Mouse (Mus musculus): ENCODE results near the gene Nenf. TPM values are rescaled to one million over a fixed set of nuclear protein-coding genes. Genes with fewer than 3 reads are reported as not detected.

Nenf gene
- total and polyA plus RNA-seq, 2 experiments, result 24.3 to 31.5 TPM

DNA sequence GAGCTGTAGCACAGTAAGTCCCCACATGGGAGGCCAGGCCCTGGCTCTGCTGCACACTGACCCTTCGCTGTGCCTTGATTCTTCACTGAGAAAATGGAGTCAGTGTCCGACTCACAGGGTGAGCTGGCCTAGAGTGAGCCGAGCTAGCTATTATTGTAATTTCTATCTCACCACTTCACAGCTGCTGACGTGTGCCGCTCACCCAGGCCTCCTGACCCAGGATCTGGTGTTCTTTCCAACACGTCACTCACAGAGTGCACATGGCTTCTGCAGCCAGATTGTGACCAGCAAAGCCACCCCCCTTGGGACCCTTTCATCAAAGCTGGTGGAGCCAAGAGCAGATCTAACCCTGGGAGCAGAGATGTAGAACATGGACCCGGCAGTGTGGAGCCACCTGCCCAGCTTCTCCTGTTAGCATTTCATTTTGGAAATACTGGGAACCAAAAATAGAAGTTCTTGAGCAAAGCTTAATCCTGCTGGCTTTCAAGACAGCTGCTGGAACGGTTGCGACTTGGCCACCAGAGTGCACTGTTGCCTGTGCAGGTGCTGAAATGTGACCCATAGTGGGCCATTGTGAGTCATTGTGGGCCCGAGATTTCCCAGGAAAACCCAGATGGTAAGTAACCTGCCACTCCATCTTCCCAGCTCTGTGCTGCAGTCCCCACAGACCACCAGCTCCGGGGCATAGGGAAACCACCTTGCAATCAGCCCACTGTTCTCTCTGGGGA is 18.6 kb downstream of the Nenf start:
- H3K4me1 ChIP-seq (ENCODE audit: control insufficient read depth, insufficient read depth, low read length), result no peaks in the 10 kb centered on the region
- no peaks in the 10 kb centered on the region for H3K79me2 ChIP-seq (ENCODE audit: control insufficient read depth, insufficient read depth, low read length)
- no peak overlapping the region for H3K9ac ChIP-seq (ENCODE audit: low read depth, low read length)
- H3K36me3 ChIP-seq (ENCODE audit: control insufficient read depth, insufficient read depth, low read length), result no peaks in the 10 kb centered on the region
- no peaks in the 10 kb centered on the region for H3K27me3 ChIP-seq (ENCODE audit: control insufficient read depth, insufficient read depth, low read length)
- TF ChIP-seq CTCF (IDR thresholded peaks at IDR 0.05; ENCODE audit: low read depth, low read length) (peak; percentile 65), POLR2A (IDR thresholded peaks at IDR 0.05; ENCODE audit: extremely low read depth, insufficient read depth, low read length) (no peak)
- peak; percentile 9 for DNase-seq (ENCODE audit: extremely low read depth, low read depth, low spot score)
- 67% methylated on average over 11 of the region's 11 CpGs for WGBS
- no peak overlapping the region for H3K27ac ChIP-seq (replicated peaks; ENCODE audit: insufficient read depth, low read depth, low read length)
- no peak overlapping the region for H3K4me3 ChIP-seq (ENCODE audit: insufficient read depth, low read depth, low read length)

DNA sequence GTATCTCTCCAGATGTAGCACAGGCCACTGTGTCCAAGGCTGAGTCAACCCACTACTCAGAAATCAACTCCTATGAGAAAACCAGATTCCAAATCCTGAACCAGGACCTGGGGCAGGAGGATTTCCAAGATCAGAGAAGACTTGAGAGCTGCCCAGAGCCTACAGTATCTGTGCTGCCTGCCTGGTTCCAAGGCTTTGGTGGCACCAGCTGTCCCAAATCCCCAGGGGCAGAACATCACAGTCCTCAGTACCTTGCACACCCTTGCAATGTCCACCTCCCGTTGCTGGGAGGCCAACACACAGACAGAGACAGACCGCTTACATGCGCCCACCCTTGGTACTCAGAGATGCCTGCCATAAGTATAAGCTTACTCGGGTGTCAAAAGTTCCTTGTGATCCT is 19.7 kb downstream of the Nenf start:
- H3K27ac ChIP-seq (replicated peaks; ENCODE audit: insufficient read depth, low read depth, low read length), result no peak overlapping the region
- no peaks in the 10 kb centered on the region for H3K4me1 ChIP-seq (ENCODE audit: control insufficient read depth, insufficient read depth, low read length)
- TF ChIP-seq CTCF (IDR thresholded peaks at IDR 0.05; ENCODE audit: low read depth, low read length) (no peak), POLR2A (IDR thresholded peaks at IDR 0.05; ENCODE audit: extremely low read depth, insufficient read depth, low read length) (no peak)
- no peak overlapping the region for H3K9ac ChIP-seq (ENCODE audit: low read depth, low read length)
- DNase-seq (ENCODE audit: extremely low read depth, low read depth, low spot score), result no peak
- H3K27me3 ChIP-seq (ENCODE audit: control insufficient read depth, insufficient read depth, low read length), result no peaks in the 10 kb centered on the region
- no peak overlapping the region for H3K4me3 ChIP-seq (ENCODE audit: insufficient read depth, low read depth, low read length)
- H3K79me2 ChIP-seq (ENCODE audit: control insufficient read depth, insufficient read depth, low read length), result no peaks in the 10 kb centered on the region
- 86% methylated on average over 4 of the region's 4 CpGs for WGBS
- H3K36me3 ChIP-seq (ENCODE audit: control insufficient read depth, insufficient read depth, low read length), result no peaks in the 10 kb centered on the region

DNA sequence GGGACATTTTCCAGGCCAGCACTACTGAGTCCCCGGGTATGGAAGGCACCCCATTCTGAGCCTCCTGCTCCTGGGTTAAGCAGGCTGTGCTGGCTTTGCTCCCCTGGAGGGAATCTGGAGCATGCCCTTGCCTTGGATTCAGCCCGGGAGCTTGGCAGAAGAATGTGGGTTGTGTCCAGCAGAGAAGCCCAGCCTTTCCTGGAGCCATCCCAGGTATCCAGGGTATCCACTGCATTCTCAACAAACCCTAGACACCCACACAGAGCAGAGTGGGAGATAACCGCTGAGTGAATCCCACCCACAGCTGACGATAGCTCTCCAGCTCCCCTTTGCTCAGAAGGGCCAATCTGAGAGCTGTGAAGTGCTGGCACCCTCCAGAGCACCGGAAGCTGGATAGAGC is 21.5 kb downstream of the Nenf start:
- no peak for TF ChIP-seq CTCF (IDR thresholded peaks at IDR 0.05; ENCODE audit: low read depth, low read length)
- TF ChIP-seq POLR2A (IDR thresholded peaks at IDR 0.05; ENCODE audit: extremely low read depth, insufficient read depth, low read length), result no peak
- H3K79me2 ChIP-seq (ENCODE audit: control insufficient read depth, insufficient read depth, low read length), result no peaks in the 10 kb centered on the region
- 60% methylated on average over 5 of the region's 5 CpGs for WGBS
- H3K36me3 ChIP-seq (ENCODE audit: control insufficient read depth, insufficient read depth, low read length), result no peaks in the 10 kb centered on the region
- H3K4me1 ChIP-seq (ENCODE audit: control insufficient read depth, insufficient read depth, low read length), result no peaks in the 10 kb centered on the region
- no peak for DNase-seq (ENCODE audit: extremely low read depth, low read depth, low spot score)
- H3K27me3 ChIP-seq (ENCODE audit: control insufficient read depth, insufficient read depth, low read length), result no peaks in the 10 kb centered on the region
- no peak overlapping the region for H3K4me3 ChIP-seq (ENCODE audit: insufficient read depth, low read depth, low read length)
- no peak overlapping the region for H3K9ac ChIP-seq (ENCODE audit: low read depth, low read length)
- no peak overlapping the region for H3K27ac ChIP-seq (replicated peaks; ENCODE audit: insufficient read depth, low read depth, low read length)

DNA sequence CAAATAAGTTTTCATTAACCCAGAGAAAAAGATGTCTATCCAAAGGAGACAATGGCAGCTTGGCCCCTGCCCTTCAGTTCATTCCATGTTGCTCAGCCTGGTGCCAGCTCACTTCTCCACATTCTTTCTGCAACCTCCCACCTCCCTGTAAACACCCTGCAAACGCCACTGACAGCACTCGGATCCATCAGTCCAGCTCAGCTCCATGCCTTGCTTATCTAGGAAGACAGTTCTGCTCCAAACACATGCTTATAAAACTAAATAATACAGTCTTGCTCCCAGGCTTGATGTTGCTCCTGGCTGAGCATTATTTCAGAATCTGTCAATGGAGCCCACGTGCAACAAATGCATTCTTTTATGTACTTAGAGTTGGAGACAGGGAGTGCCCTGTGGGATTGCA is 22.2 kb downstream of the Nenf start:
- Histone ChIP-seq H3K36me3 (ENCODE audit: control insufficient read depth, insufficient read depth, low read length) (no peaks in the 10 kb centered on the region), H3K9ac (ENCODE audit: low read depth, low read length) (no peak overlapping the region), H3K27me3 (ENCODE audit: control insufficient read depth, insufficient read depth, low read length) (no peaks in the 10 kb centered on the region), H3K79me2 (ENCODE audit: control insufficient read depth, insufficient read depth, low read length) (no peaks in the 10 kb centered on the region), H3K27ac (replicated peaks; ENCODE audit: insufficient read depth, low read depth, low read length) (no peak overlapping the region), H3K4me1 (ENCODE audit: control insufficient read depth, insufficient read depth, low read length) (no peaks in the 10 kb centered on the region), H3K4me3 (ENCODE audit: insufficient read depth, low read depth, low read length) (no peak overlapping the region)
- no peak for DNase-seq (ENCODE audit: extremely low read depth, low read depth, low spot score)
- WGBS, result 47% methylated on average over 3 of the region's 3 CpGs
- TF ChIP-seq POLR2A (IDR thresholded peaks at IDR 0.05; ENCODE audit: extremely low read depth, insufficient read depth, low read length) (no peak), CTCF (IDR thresholded peaks at IDR 0.05; ENCODE audit: low read depth, low read length) (no peak)

DNA sequence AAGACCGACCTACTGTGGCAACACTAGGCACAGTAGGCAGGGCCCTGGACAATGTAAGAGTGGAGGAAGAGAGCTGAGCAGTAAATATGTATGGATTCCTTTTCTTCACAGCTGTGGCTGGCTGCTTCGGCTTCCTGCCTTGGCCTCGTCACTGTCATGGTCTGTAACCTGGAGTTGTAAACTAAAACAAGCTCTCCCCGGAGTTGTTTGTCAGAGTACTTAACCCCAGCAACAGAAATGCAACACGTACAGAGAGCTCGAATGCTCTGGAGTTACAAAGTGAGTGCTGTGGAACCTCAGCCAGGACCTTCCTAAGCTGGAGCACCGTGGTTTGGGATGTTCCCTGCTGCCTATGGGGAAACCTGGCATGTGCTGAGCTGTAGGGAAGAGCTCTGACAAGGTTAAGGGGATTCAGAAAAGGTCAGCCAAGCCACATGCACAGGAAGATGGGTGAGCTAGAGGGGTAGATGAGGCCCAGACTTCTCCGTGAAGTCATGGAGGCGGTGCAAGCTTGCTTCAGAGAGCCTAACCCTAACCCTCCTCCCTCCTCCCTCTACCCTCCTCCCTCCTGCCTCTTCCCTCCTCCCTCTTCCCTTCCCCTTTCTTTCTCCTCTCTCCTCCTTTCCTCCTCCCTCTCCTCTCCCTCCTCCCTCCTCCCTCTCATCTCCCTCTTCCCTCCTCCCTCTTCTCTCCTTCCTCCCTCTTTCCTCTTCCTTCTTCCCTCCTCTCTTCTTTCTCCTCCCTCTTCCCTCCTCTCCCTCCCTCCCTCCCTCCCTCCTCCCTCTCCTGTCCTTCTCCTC is 23.8 kb downstream of the Nenf start:
- Histone ChIP-seq H3K4me1 (ENCODE audit: control insufficient read depth, insufficient read depth, low read length) (no peaks in the 10 kb centered on the region), H3K27ac (replicated peaks; ENCODE audit: insufficient read depth, low read depth, low read length) (no peak overlapping the region), H3K36me3 (ENCODE audit: control insufficient read depth, insufficient read depth, low read length) (no peaks in the 10 kb centered on the region), H3K27me3 (ENCODE audit: control insufficient read depth, insufficient read depth, low read length) (no peaks in the 10 kb centered on the region), H3K4me3 (ENCODE audit: insufficient read depth, low read depth, low read length) (no peak overlapping the region), H3K79me2 (ENCODE audit: control insufficient read depth, insufficient read depth, low read length) (no peaks in the 10 kb centered on the region), H3K9ac (ENCODE audit: low read depth, low read length) (no peak overlapping the region)
- WGBS, result 76% methylated on average over 9 of the region's 9 CpGs
- DNase-seq (ENCODE audit: extremely low read depth, low read depth, low spot score), result no peak
- no peak for TF ChIP-seq POLR2A (IDR thresholded peaks at IDR 0.05; ENCODE audit: extremely low read depth, insufficient read depth, low read length)
- no peak for TF ChIP-seq CTCF (IDR thresholded peaks at IDR 0.05; ENCODE audit: low read depth, low read length)

DNA sequence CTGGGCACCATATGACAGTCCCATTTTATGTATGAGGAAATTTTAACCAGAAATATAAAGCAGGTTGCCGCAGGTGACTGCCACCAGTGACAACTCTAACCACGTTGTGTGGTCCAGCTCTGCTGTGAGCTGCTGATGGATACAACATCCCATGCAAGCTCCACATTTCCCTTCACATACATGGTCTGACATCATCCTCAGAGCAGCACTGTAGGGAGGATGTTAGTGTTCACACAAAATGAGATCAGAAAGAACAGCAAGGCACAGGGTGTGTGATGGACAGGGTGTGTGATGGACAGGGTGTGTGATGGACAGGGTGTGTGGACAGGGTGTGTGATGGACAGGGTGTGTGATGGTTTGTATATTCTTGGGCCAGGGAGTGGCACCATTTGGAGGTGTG is 24.9 kb downstream of the Nenf start:
- Histone ChIP-seq H3K4me3 (ENCODE audit: insufficient read depth, low read depth, low read length) (no peak overlapping the region), H3K27ac (replicated peaks; ENCODE audit: insufficient read depth, low read depth, low read length) (no peak overlapping the region), H3K79me2 (ENCODE audit: control insufficient read depth, insufficient read depth, low read length) (no peaks in the 10 kb centered on the region), H3K4me1 (ENCODE audit: control insufficient read depth, insufficient read depth, low read length) (no peaks in the 10 kb centered on the region), H3K27me3 (ENCODE audit: control insufficient read depth, insufficient read depth, low read length) (no peaks in the 10 kb centered on the region), H3K9ac (ENCODE audit: low read depth, low read length) (no peak overlapping the region), H3K36me3 (ENCODE audit: control insufficient read depth, insufficient read depth, low read length) (no peaks in the 10 kb centered on the region)
- no peak for DNase-seq (ENCODE audit: extremely low read depth, low read depth, low spot score)
- 85% methylated on average over 2 of the region's 2 CpGs for WGBS
- TF ChIP-seq POLR2A (IDR thresholded peaks at IDR 0.05; ENCODE audit: extremely low read depth, insufficient read depth, low read length), result no peak
- TF ChIP-seq CTCF (IDR thresholded peaks at IDR 0.05; ENCODE audit: low read depth, low read length), result no peak
